Mouse (Mus musculus) large intestine, adult 2 months (tissue): Measurements from ENCODE around the gene Morn1. TPM values are rescaled to one million over a fixed set of nuclear protein-coding genes. Genes with fewer than 3 reads are reported as not detected.

Experiments used
- DNase-seq: peaks from one replicate; pipeline ENCODE4 v3.0.0-alpha.2; 2012; ENCODE audit warnings: low read depth, low spot score
- WGBS: fragments of 180-500 bp; shearing (Covaris S2); methylation state at CpG from one replicate; pipeline ENCODE4 v1.1.7; 2018; 5-methylcytosine and 5-hydroxymethylcytosine counted together
- polyA plus RNA-seq: library from polyadenylated mRNA; depleted of rRNA; stranded (reverse); fragments of >200 nt; gene quantifications from 2 replicates; pipeline ENCODE4 v1.2.3, GENCODE M21; 2012

Morn1 gene
- polyA plus RNA-seq, 1 experiment: 1.3 TPM

GRCm38 (mm10) chr4:155113766-155114410, 27.5 kb downstream of the Morn1 start:
- 63% methylated on average over 8 of the region's 8 CpGs for WGBS
- no peak for DNase-seq

- 76% methylated on average over 4 of the region's 4 CpGs for WGBS
- DNase-seq: no peak
Measured at GRCm38 (mm10) chr4:155116607-155117006, 30.2 kb downstream of the Morn1 start.

GRCm38 (mm10) chr4:155117396-155117978, 31.1 kb downstream of the Morn1 start:
- 84% methylated on average over 6 of the region's 6 CpGs for WGBS
- no peak for DNase-seq

GRCm38 (mm10) chr4:155118278-155118677, 31.9 kb downstream of the Morn1 start:
- DNase-seq: no peak
- 52% methylated on average over 10 of the region's 10 CpGs for WGBS

GRCm38 (mm10) chr4:155120038-155120437, 33.7 kb downstream of the Morn1 start:
- DNase-seq: no peak
- WGBS: 70% methylated on average over 7 of the region's 7 CpGs

GRCm38 (mm10) chr4:155120583-155120982, 34.2 kb downstream of the Morn1 start:
- WGBS: 31% methylated on average over 5 of the region's 5 CpGs
- no peak for DNase-seq

- 50% methylated on average over 6 of the region's 6 CpGs for WGBS
- no peak for DNase-seq
Measured at GRCm38 (mm10) chr4:155121222-155121621, 34.8 kb downstream of the Morn1 start.

GRCm38 (mm10) chr4:155121915-155122443, 35.6 kb downstream of the Morn1 start:
- WGBS: 81% methylated on average over 6 of the region's 6 CpGs
- DNase-seq: no peak

GRCm38 (mm10) chr4:155122444-155123040, 36.2 kb downstream of the Morn1 start:
- WGBS: 37% methylated on average over 16 of the region's 16 CpGs
- DNase-seq: no peak

- no peak for DNase-seq
Measured at GRCm38 (mm10) chr4:155123868-155124534, 37.6 kb downstream of the Morn1 start.

GRCm38 (mm10) chr4:155125310-155125709, 38.9 kb downstream of the Morn1 start:
- DNase-seq: no peak
- WGBS: 57% methylated on average over 7 of the region's 7 CpGs

More at GRCm38 (mm10) chr4:155123868-155124534, 37.6 kb downstream of the Morn1 start:
- WGBS: 87% methylated on average over 9 of the region's 9 CpGs

- WGBS: 87% methylated on average over 5 of the region's 5 CpGs
- DNase-seq: no peak
Measured at GRCm38 (mm10) chr4:155126194-155126593, 39.8 kb downstream of the Morn1 start.

- DNase-seq: no peak
- 86% methylated on average over 7 of the region's 7 CpGs for WGBS
Measured at GRCm38 (mm10) chr4:155126602-155127372, 40.4 kb downstream of the Morn1 start.

- DNase-seq: no peak
- WGBS: 91% methylated on average over 15 of the region's 15 CpGs
Measured at GRCm38 (mm10) chr4:155128411-155128810, 42.0 kb downstream of the Morn1 start.

- WGBS: 88% methylated on average over 10 of the region's 10 CpGs
- DNase-seq: no peak
Measured at GRCm38 (mm10) chr4:155129132-155129917, 42.9 kb downstream of the Morn1 start.

- no peak for DNase-seq
Measured at GRCm38 (mm10) chr4:155129996-155130395, 43.6 kb downstream of the Morn1 start.

GRCm38 (mm10) chr4:155130616-155131015, 44.2 kb downstream of the Morn1 start:
- 69% methylated on average over 7 of the region's 7 CpGs for whole genome bisulfite sequencing
- DNase-seq: no peak

More at GRCm38 (mm10) chr4:155129996-155130395, 43.6 kb downstream of the Morn1 start:
- 72% methylated on average over 14 of the region's 14 CpGs for WGBS

GRCm38 (mm10) chr4:155133188-155133587, 46.8 kb downstream of the Morn1 start:
- WGBS: 67% methylated on average over 3 of the region's 3 CpGs
- DNase-seq: no peak
